Mouse (Mus musculus): Measurements from ENCODE around the gene Gm15023. TPM values are rescaled to one million over a fixed set of nuclear protein-coding genes. Genes with fewer than 3 reads are reported as not detected.
"Not testable (repeated sequence)": the region's sequence is repeated elsewhere in the genome, so short reads cannot be mapped to it uniquely, and the experiment has no call there.

Gm15023 gene
- not detected in 2 replicates for total RNA-seq (2014; rRNA removed)
- polyA plus RNA-seq (2012; rRNA removed) = not detected in 2 replicates

DNA sequence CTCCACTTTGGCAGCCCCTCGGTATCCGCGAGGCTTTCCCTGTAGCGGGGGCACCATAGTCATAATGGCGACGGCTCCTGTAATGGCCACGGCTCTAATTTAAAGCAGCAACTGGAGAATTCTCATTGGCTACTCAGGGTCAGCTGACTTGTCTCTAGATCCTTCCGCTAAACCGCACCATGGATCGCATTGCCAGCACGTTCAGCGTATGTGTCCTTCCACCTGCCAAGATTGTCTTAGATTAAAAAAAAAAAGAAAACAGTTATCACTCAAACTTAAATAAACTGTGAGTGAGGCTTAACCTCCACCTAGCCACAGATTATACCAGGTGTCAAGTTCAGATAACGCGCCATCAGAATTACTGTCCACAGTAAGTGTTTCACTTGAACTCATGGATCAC, at the start of gene Gm15023:
Gm15023 (minus strand) TSS at position 101 of the 400 bp plus-strand sequence.
- not testable (repeated sequence) for H3K36me3 ChIP-seq (ENCODE audit: control insufficient read depth, insufficient read depth, low read length); H3K4me1 ChIP-seq (ENCODE audit: control insufficient read depth, insufficient read depth, low read length); H3K27ac ChIP-seq (replicated peaks; ENCODE audit: insufficient read depth, low read depth, low read length); H3K27me3 ChIP-seq (ENCODE audit: control insufficient read depth, insufficient read depth, low read length); H3K9ac ChIP-seq (ENCODE audit: low read depth, low read length); H3K4me3 ChIP-seq (ENCODE audit: insufficient read depth, low read depth, low read length); H3K79me2 ChIP-seq (ENCODE audit: control insufficient read depth, insufficient read depth, low read length); DNase-seq (ENCODE audit: extremely low read depth, low read depth, low spot score)
- WGBS = 96% methylated on average over 6 of the region's 14 CpGs

DNA sequence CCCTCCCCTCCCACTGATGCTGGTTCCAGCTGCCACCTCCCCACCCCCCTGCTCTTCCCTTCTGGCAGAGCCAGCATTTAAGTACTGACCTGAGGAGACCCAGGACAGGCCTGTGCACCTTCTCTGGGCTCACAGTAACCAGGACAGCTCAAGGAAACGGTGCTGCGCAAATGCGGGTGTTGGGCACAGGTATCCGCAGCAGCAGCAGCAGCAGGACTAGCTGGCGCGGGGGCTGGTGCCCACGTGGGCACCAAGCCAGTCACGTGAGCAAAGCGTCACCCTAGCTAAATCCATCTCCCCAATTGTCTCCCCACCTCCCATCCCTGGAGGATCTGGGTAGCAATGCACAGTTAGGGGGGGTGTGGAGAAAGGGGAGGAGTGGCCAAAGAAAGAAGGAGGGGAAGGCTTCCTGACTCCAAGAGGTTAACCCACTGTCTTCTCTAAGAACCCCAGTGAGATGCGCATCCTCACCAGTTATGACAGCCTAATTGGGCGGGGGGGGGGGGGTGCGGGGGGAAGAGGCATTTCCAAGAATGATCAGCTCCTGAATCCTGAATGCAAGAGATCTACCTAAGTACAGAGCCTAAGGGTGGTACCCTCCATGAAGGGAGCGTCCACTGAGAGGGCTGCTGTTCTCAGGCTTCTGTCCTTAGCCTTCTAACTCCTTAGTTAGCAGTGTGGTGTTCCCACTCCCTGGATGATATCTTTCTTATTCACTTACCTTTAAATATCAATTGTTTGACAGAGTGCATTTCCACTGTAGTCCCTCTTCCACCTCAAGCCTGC, 33.2 kb upstream of the Gm15023 start, which contains the start of gene Tceal6:
Tceal6 (minus strand) TSS at position 252 of the 786 bp plus-strand sequence.
- H3K36me3 ChIP-seq (ENCODE audit: control insufficient read depth, insufficient read depth, low read length) = no peaks in the 10 kb centered on the region
- no peak for TF ChIP-seq CTCF (IDR thresholded peaks at IDR 0.05; ENCODE audit: low read depth, low read length)
- TF ChIP-seq POLR2A (IDR thresholded peaks at IDR 0.05; ENCODE audit: extremely low read depth, insufficient read depth, low read length) = no peak
- 24% methylated on average over 11 of the region's 13 CpGs for WGBS

DNA sequence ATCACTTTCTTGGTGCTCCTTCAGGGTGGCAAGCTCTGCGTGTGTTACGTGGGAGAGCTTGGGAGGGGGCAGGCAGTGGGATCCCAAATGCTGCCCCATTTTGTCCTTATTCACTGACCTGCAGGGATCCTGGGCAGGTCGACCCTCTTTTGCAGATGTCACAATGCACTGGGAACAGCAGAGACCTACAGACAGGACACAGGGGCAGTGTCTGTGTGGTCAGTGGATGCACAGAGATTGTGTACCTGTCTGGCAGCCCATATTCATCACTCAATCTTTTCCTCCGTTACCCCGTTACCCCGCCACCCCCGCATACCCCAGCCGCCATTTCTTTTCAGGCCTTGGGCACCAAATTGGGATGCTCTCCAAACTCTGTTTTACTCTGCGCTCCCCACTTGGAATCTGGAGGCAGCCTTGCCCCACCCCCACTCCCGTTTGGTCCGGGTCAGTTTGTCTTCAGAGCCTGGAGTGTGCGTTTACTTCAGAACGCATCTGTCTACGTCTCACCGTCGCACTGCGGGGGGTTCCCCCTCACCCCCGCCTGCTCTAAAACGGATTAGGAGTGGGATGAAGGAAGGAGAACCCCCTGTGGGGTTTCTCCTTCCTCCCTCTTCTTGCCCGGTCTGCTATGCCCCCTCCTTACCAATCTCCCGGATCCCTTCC, 32.5 kb upstream of the Gm15023 start:
- WGBS = 5% methylated on average over 19 of the region's 21 CpGs
- not testable (repeated sequence) for H3K36me3 ChIP-seq (ENCODE audit: control insufficient read depth, insufficient read depth, low read length); H3K9ac ChIP-seq (ENCODE audit: low read depth, low read length); H3K4me3 ChIP-seq (ENCODE audit: insufficient read depth, low read depth, low read length); H3K27ac ChIP-seq (replicated peaks; ENCODE audit: insufficient read depth, low read depth, low read length); DNase-seq (ENCODE audit: extremely low read depth, low read depth, low spot score); H3K4me1 ChIP-seq (ENCODE audit: control insufficient read depth, insufficient read depth, low read length); H3K79me2 ChIP-seq (ENCODE audit: control insufficient read depth, insufficient read depth, low read length); H3K27me3 ChIP-seq (ENCODE audit: control insufficient read depth, insufficient read depth, low read length)

More for the DNA sequence above, 33.2 kb upstream of the Gm15023 start, which contains the start of gene Tceal6:
- 0 out of 2 replicates have a peak, but pooled peaks cover 3% of the 10 kb centered on the region for H3K27me3 ChIP-seq (ENCODE audit: control insufficient read depth, insufficient read depth, low read length)
- no peak for DNase-seq (ENCODE audit: extremely low read depth, low read depth, low spot score)
- no peak within 1 kb of the TSS for H3K9ac ChIP-seq (ENCODE audit: low read depth, low read length)
- no peak within 1 kb of the TSS for H3K27ac ChIP-seq (replicated peaks; ENCODE audit: insufficient read depth, low read depth, low read length)
- no peaks in the 10 kb centered on the region for H3K4me1 ChIP-seq (ENCODE audit: control insufficient read depth, insufficient read depth, low read length)
- no peaks in the 10 kb centered on the region for H3K79me2 ChIP-seq (ENCODE audit: control insufficient read depth, insufficient read depth, low read length)
- no peak within 1 kb of the TSS for H3K4me3 ChIP-seq (ENCODE audit: insufficient read depth, low read depth, low read length)

DNA sequence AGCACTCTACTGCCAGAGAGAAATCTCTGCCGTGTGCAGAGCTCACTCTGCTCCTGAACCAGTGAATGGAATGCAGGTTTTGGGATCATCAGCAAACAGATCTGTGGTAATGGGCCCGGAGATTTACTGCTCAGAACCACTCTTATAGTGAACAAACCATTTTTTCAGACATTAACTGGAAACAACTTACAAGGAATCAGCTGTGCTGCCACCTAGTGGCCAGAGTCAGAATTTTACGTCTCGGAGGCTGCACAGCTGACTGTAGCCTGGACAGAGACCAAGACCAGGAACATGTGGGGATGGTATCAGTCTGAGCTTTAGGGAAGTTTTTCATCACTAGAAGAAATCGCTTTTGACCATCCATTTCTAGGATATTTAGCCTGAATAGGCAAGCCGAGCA, 12.5 kb upstream of the Gm15023 start:
- not testable (repeated sequence) for H3K9ac ChIP-seq (ENCODE audit: low read depth, low read length); H3K27me3 ChIP-seq (ENCODE audit: control insufficient read depth, insufficient read depth, low read length); H3K27ac ChIP-seq (replicated peaks; ENCODE audit: insufficient read depth, low read depth, low read length); H3K36me3 ChIP-seq (ENCODE audit: control insufficient read depth, insufficient read depth, low read length); H3K4me3 ChIP-seq (ENCODE audit: insufficient read depth, low read depth, low read length); H3K4me1 ChIP-seq (ENCODE audit: control insufficient read depth, insufficient read depth, low read length); DNase-seq (ENCODE audit: extremely low read depth, low read depth, low spot score); H3K79me2 ChIP-seq (ENCODE audit: control insufficient read depth, insufficient read depth, low read length)
- no CpG with 5 or more reads among the region's 6 CpGs for WGBS

DNA sequence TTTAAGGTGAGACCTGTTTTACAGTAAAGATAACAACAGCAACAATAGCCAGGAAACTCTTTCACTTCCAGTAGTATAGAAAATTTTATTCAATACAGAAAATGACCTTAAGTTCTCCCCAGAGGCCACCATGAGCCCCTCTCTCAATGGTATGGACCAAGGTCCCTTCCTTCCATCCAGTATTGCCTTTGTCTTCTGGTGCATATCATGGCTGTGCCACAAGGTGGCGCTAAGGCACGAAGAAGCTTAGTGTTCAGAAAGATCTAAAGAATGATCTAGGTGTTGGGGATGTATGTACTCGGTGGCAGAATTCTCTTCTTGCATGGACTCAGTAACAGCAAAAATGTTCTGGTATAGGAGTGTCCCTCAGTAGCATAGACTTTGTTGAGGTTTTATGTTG, 11.2 kb upstream of the Gm15023 start:
- H3K27me3 ChIP-seq (ENCODE audit: control insufficient read depth, insufficient read depth, low read length); H3K36me3 ChIP-seq (ENCODE audit: control insufficient read depth, insufficient read depth, low read length); H3K27ac ChIP-seq (replicated peaks; ENCODE audit: insufficient read depth, low read depth, low read length); H3K4me1 ChIP-seq (ENCODE audit: control insufficient read depth, insufficient read depth, low read length); DNase-seq (ENCODE audit: extremely low read depth, low read depth, low spot score); H3K9ac ChIP-seq (ENCODE audit: low read depth, low read length); H3K4me3 ChIP-seq (ENCODE audit: insufficient read depth, low read depth, low read length); H3K79me2 ChIP-seq (ENCODE audit: control insufficient read depth, insufficient read depth, low read length): not testable (repeated sequence)
- no CpG with 5 or more reads among the region's 3 CpGs for WGBS

Other genes with a start within 250 kb of the Gm15023 start
- 0.09 TPM in 1 of 2 replicates, not detected in the other for gene Nxf2, start 212.9 kb downstream of the Gm15023 start, total RNA-seq (2014; rRNA removed)
- gene Nxf2, start 212.9 kb downstream of the Gm15023 start, polyA plus RNA-seq (2012; rRNA removed) = not detected in 2 replicates
- gene Zmat1, start 168.4 kb downstream of the Gm15023 start, total RNA-seq (2014; rRNA removed) = 3.6 and 4.3 TPM in 2 replicates
- 0.39 and 0.46 TPM in 2 replicates for gene Zmat1, start 168.4 kb downstream of the Gm15023 start, polyA plus RNA-seq (2012; rRNA removed)
- gene Tceal6, start 33.1 kb upstream of the Gm15023 start, total RNA-seq (2014; rRNA removed) = not detected in 2 replicates
- gene Tceal6, start 33.1 kb upstream of the Gm15023 start, polyA plus RNA-seq (2012; rRNA removed) = not detected in 2 replicates
- not detected in 2 replicates for gene Pramel3, start 124.7 kb upstream of the Gm15023 start, total RNA-seq (2014; rRNA removed)
- not detected in 2 replicates for gene Pramel3, start 124.7 kb upstream of the Gm15023 start, polyA plus RNA-seq (2012; rRNA removed)
- not detected in 2 replicates for gene Gm5128, start 195.7 kb upstream of the Gm15023 start, total RNA-seq (2014; rRNA removed)
- not detected in 2 replicates for gene Gm5128, start 195.7 kb upstream of the Gm15023 start, polyA plus RNA-seq (2012; rRNA removed)